Mouse (Mus musculus) heart, adult 9 months (tissue): ENCODE data around the gene Myo9b.
"Not testable (repeated sequence)": the region's sequence is repeated elsewhere in the genome, so short reads cannot be mapped to it uniquely, and the experiment has no call there.

Experiments
- DNase-seq, 2 experiments: peaks; one replicate each; pipeline ENCODE4 v3.0.0; 2022; ENCODE audit warnings: low spot score in 2 of 2

The Myo9b gene

DNA sequence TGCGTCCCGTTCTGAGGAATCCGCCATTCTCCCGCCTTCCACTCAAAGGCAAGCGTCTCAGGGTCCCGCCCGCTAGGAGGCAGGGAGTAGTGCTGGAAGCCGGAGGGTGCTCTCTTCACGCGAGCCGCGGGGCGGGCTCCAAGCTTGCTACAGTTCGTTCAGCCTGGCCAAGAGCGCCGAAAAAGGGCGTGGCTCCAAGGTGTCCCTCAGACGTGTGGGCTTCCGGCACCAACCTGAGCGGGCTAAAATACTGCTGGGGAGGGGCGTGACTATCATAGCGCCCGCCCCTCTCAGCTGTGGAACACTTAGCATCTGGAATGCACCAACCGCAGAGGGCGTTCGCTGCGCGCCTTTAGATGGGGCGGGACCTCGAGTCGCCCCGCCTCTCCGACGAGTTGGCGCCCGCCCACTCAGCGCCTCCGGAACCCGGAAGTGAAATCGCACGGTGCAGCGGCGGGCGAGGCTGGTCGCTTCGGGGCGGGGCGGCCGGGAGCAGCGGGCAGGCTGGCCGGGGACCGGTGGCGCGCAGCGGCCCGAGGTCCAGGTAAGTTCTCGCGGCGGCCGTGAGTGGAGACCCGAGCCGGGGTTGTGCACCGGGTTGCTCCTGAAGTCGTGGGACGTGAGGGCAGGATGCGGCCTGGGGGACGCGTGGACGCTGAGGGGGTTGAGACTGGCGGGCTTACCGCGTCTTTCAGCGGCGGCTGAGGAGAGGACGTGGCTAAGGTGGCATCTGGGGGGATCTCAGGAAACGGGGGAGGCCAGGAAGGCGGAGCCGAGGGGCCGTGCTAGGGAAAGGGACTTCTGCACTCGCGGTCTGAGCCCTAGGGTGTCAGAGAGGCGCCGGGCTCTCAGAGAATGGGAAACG is at the start of gene Myo9b, which contains the start of gene Haus8:
TSS of gene Myo9b (plus strand) at position 429 of the 865 bp plus-strand sequence.
TSS of gene Haus8 (minus strand) at position 649 of the 865 bp plus-strand sequence.
- peak; percentile 97 to 98 for DNase-seq

DNA sequence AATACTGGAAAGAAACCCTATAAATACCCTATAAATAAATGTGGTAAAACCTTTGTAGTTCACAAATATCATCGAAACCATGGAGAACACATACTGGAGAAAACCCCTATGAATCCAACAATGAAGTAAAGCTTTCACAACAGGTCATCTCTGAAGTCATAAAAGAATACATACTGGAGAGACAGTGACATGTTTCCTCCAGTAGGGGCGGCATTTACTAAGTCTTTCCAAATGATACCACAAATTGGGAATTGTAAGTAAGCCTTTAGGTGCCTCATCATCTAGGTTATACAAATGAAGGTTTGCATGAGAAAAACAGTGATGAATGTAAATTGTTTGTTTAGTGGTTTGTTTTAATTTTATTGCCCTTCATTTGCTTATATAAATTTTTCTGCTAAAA is 48.0 kb upstream of the Myo9b start:
- DNase-seq = no peak

DNA sequence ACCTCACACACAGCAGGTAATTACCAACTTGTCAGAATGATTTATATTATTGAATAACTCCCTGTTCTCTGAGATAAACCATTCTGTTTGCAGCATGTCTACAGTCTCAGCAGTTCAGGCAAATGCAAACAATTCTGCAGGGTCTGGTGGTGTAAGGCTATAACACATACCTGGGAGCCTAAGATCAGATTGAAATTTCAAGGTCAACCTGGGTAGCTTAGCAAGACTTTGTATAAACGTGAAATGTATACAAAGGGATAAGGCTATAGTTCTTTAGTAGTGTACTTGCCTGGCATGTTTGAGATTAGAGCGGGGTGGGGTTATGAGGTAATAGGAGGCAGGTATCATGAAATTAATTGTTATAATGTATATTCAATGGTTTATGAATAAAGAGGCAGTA is 29.8 kb upstream of the Myo9b start:
- no peak for DNase-seq

DNA sequence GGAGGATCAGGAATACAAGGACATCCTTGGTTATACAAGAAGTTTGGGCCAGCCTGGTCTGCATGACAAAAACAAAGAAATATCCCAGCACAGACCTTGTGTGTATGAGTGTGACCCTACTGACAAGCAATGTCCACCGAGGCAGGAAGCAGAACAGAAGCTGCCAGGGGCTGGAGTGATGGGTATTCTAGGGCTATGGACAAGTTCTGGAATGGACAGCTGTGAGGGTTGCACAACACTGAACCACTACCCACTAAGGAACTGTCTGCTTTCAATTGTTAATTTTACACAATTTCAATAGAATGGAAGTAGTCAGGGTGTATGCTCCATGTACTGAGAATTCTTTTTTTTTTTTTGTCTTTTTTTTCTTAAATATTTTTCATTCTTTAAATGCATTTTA is 24.3 kb upstream of the Myo9b start:
- no peak for DNase-seq

DNA sequence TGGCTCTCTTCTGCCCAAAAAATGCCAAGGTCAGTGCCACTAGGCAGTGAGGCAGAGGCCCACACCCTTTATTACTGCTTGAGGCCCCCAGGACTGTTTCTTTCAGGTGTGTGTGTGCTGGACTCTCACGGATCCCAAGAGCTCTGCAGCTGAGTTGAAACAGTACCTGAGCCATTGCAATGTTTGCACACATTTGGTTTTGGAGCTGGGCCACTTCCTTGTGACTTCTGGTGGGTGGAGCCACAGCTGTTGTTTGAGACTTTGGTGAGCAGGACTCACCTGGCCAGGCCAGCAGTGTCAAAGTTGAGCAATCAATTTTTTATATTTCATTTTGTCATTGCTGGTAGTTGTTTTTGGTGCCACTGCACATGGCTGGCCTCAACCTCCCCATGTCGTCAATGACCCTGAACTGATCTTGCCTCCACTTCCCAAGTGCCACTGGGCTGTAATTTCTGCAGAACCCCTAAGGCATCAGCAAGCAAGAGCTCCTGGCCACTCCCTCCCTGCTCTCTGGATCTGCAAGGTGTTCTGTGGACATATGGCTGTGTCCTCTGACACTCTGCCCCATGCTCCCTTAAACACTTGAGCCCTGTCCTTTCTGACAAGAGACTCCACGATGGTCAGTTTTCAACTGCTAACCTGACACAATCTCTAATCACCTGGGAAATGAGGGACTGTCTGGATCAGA is 15.8 kb upstream of the Myo9b start:
- DNase-seq = no peak

DNA sequence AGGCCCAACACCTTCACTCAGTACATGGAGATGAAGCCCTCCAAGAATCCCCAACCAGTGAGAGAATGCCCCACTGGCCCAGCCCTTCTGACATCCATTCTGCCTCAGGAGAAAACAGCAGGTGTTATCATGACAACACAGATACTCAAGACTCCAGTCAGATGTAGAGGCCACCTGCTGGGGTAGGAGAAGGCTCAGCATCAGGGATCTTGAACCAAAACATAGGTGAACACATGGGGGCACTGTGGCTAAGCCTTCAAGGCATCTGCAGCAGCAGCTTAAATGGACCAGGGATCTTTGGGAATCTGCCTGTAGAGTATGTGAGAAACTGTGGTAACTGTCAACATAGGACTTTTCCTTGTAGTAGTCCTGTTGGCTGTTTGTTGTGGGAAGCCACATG is 11.3 kb upstream of the Myo9b start:
- no peak for DNase-seq

DNA sequence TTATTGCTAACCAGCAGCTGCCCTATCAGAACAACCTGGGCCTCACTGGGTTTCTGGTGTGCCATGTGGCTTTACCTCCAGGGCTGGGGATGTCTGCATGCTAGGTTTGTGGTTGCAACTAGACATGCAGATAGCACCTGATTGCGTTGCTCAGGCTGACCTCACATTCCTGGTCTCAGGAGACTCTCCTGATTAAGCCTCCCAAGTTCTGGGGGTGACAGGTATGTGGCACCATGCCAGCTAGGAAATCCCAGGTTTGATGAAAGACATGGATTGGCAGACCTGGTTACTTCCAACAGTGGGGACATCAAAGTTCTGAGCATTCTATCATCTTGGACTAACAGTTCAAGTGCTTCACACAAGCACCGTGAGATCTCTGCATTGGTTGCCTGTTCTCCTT is 4.8 kb upstream of the Myo9b start:
- no peak for DNase-seq

DNA sequence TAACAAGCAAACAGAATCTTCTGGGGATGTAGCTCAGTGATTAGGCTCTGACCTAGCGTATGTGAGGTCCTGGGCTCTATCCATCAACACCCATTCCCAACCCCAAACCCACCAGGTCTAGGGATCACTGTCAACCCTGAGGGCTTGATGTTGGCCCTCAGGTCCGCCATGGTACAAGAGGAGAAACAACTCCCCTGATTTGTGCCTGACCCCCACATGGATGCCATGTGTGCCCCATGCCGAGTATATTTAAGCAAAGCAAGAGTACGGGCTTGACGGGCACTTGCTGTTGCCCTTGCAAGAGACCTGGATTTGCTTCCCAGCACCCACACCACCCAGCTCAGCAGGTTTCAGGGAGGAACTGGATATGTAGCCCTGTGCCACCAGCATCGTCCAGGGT is 4.2 kb upstream of the Myo9b start:
- DNase-seq = not testable (repeated sequence)

DNA sequence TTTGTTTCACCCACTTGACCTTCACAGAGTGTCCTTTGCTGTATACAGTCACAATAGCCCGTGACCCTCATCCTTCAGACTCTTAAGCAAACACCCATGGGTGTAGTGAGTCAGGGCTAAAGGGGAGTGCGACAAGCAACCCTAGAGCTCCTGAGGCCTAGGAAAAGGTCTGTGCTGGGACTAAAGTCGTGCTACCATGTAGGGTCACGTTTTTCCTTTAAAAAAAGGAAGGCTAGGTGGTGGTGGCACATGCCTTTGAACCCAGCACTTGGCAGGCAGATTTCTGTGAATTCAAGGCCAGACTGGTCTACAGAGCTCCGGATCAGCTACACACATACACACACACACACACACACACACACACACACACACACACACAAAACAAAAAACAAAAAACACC is 884 bp upstream of the Myo9b start:
- DNase-seq = no peak

DNA sequence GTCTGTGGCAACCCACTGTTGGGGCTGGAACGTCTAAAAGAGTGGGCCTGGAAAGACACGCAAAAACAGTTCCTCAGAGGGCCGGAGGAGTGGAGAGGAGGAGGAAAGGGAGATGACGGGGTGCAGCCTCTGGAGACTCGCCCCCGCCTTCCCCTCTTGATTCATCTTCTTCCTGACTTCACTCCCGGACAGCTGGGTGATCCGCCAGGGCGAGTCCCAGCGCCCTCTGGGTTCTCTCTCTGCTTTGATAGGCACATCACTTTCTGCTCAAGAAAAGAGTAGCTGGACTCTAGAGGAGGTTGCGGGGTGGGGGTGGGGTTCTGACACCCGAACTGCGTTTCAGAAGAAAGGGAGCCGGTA is 617 bp downstream of the Myo9b start:
- peak; percentile 70 to 74 for DNase-seq

DNA sequence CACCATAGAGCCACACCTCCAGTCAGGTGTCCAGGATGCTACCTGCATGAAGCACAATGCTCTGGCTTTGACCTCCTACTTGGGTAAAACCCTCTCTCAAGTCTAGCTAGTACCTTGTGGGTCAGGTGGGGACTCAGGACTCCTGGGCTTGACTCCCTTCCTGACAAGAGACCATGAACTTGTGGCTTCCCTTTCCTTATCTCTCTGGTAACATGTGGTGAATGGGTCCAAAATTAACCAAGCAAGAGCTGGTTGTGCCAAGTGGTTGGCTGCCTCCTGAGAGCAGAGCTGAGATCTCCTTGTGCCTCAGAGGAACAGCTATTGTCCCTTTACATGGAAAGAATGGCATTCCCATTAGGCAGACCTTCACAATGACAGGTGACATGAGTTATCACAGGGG is 2.0 kb downstream of the Myo9b start:
- no peak for DNase-seq

DNA sequence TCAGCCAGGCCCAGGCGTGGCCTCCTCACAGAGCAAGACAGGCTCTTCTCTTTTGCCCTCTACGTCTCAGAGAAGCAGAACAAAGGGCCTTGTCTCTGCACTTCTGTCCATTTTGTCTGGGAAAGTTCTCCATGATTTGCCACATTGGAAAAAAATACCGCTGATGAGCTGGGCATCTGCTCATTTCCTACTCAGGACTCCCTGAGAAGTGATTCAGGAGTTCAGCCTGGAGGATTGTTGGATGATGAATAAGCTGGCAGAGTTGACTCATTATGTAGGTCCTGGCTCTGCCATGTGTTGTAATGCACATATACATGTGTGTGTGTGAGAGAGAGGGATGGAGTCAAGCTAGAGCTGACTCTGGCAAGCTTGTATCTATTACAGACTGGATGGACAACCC is 3.7 kb downstream of the Myo9b start:
- no peak for DNase-seq

DNA sequence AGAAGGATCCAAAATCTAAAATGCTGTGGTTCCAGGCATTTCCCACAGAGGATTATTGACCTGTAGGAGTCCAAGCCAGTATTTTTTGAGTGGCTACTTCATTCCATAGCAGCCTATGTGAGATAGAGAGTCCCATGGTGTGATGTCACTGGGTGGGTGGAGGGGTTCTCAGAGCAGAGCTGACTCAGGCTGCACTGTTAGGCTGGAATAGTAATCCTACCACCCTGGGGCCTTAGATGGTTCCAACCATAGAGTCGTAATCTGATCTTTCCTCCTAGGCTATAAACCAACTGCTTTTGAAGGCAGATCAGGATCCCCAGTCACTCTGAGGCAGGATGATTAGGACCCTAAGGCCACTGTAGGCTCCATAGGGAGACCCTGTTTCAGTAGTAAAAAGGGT is 6.9 kb downstream of the Myo9b start:
- not testable (repeated sequence) for DNase-seq

DNA sequence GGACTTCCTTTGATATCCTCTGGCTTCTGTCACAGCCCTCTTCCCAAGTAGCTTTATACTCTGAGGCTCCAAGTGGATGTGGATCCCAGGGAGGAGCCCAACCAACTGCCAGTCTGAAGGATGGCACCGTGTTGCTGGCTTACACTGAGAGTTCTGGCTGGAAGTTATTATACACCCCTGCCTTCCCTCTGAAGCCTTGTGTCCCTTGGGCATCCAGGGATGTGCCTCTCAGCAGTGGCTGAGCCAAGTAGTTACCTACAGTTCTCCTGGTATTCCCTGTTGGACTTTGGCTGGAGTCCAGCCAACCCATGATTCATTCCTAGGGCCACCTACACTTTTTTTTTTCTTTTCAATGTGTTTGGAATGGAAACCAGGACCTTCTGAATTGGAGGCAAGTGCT is 9.2 kb downstream of the Myo9b start:
- not testable (repeated sequence) for DNase-seq

DNA sequence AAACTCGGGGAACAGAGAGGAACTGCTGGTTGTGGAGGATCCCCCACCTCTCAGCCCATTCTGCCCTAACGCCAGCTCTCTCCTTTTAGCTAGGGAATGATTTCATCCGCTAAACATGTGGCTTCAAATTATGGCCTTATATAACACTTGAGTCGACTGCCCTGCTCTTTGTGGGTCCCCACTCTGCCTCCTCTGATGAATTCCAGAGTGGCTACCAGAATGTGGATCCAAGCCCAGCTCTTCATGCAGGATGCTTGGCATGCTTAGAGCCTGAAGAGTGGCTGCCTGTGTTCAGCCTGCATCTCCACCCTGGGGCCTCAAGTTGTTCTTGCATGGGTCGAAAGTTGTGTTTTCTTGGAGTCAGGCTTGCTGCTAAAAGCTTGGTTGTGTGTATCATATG is 10.1 kb downstream of the Myo9b start:
- DNase-seq = peak; percentile 56 to 68

DNA sequence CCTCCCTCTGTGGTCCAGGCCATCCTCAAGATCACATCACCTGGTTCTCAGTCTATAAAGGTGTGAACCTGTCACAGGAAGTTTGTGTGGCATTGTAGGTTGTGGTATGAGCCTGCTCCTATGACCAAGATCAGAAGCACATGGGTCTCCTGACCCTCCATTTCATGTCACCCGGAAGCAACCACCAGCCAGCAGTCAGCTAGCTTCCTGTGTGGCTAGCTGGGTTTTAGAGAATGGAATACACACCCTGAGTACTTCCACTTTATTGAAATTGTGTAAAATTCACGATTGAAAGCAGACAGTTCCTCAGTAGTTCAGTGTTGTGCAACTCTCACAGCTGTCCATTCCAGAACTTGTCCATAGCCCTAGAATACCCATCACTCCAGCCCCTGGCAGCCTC is 13.7 kb downstream of the Myo9b start:
- DNase-seq = peak in 1 of 2 experiments; percentile 40

DNA sequence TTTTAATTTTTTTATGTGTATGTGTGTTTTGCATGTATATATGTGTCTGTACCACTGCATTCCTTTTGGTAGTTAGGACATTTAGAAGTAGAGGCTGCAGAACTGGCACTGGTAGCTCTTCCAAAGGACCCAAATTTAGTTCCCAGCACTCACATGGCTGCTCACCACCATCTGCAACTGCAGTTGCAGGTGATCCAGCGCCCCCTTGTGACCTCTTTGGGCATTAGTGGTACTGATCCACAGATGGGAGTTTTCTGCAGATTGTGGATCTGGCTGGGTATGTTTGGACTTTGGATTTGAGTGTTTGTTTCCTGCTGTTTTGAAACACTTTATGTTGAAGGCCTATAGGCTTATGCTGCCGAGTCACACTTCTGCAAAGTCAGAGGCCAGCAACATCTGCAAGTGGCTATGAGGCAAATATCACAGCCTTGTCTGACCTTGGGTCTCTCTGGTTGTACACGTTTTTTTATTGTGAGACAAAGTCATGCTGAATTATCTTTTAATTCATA is 16.0 kb downstream of the Myo9b start:
- DNase-seq = no peak

DNA sequence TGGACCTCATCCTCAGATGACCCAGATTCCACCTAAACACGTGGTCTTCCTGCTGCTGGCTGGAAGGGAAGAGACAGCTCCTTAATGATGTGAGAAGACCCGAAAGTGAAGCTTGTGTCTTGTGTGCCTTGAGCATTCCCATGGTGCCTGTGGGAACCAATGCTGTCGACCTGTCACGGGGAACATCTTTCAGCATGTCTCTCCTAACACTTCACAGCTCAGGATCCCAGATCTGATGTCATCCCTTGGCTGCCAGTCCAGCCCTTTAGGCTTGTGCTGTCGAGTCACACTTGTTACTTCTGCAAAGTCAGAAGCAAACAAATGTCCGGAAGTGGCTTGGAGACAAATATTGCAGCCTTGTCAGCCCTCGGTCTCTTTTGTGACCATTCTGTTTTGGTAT is 16.6 kb downstream of the Myo9b start:
- peak in 1 of 2 experiments; percentile 59 for DNase-seq

DNA sequence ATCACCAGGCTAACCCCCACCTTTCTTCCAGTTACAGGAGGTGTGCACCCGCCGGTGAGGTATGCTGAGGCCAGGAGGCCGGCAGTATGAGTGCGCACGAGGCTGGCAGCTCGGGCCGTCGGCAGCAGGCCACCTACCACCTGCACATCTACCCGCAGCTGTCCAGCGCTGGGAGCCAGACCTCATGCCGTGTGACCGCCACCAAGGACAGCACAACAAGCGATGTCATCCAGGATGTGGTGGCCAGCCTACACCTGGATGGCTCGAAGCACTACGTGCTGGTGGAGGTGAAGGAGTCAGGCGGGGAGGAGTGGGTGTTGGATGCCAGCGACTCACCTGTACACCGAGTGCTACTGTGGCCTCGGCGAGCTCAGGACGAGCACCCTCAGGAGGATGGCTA is 17.7 kb downstream of the Myo9b start:
- DNase-seq = no peak

DNA sequence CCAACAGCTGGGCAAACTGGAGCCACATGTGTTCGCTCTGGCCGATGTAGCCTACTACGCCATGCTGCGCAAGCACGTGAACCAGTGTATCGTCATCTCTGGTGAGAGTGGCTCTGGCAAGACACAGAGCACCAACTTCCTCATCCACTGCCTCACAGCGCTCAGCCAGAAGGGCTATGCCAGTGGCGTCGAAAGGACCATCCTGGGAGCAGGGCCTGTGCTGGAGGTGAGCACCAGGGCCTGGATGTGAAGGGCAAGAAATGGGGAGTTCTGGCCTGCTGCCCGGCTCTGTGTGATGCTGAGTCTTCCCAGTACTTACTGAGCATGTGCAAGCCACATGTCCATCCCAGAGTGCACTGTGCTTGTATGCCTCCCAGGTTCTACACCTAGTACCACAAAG is 18.4 kb downstream of the Myo9b start:
- no peak for DNase-seq

DNA sequence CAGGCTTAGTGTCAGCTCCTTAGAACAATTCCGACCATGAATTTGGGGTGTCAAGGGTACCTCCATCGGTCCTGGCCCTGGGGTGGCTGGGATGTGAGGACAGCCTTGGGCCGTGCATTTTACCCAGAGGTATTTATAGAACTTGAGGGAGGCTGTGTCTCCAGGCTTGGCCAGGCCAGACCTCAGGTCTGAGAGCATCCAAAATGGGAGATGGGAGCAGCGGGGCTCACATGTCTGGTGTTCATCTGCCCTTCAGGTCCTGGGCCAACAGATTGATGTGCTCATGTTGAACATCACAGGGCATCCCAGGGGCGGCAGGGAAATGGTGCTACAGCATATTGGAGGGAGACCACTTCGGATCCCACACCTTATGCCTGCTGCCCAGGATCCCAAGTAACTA is 18.8 kb downstream of the Myo9b start:
- no peak for DNase-seq

DNA sequence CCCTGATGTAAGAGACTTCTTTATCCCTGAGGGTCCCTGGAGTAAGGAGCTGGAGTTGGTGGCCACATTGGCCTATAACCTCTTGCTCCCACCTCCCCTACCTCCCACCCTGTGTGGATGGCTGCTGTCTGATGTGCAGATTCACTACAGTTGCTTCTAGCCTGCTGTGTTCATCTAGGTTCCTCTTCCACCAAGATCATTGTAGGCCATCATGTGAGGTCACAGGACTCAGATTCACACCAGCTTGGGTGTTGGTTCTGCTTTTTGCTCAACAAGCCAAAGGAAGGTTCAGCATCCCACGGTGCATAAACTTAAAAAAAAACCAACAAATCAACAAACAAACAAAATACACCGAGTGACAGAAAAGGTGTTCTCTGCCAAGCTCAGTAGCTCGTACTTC is 21.4 kb downstream of the Myo9b start:
- DNase-seq = not testable (repeated sequence)

DNA sequence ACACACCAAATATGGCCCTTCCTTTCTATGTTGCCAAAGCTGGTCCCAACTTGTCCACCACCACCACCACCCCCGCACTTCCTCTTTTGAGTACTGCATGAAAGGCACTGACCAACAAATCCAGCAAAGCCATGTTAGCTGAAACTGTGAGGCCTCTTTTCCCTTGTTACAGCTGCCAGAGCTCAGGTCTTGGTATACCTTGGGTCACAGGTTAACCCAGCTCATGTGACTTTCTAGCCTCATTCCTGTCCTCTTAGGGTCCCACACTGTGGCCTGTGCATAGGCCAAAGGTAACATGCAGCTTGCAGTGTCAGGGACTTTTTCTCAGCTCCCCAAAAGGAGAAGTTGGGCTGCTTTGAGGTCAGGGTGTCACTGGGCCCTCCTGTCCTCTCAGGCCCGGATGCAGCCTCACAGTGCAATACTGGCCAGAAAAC is 23.7 kb downstream of the Myo9b start:
- no peak for DNase-seq
